Mouse (Mus musculus): ENCODE measurements around the gene Med17.

DNA sequence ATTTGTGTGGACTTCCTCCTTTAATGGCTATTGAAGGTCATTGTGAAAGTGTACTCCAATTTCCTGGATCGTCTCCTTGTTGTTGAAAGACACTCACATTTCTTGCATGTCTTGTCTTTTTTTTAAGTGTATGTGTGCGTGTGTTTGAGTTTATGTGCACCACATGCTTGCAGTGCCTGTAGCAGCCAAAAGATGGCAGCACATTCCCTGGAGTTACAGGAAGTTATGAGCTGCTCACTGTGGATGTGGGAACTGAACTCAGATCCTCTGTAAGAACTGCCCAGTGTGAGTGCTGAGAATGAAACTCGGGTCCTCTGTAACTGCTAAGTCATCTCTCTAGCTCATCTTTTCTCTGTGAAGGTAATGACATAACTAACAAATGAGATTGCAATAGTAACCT lies 47.3 kb downstream of the Med17 start:
- no peak for TF ChIP-seq CTCF (IDR thresholded peaks at IDR 0.05)
- TF ChIP-seq EP300 (IDR thresholded peaks at IDR 0.05): no peak
